ENCODE assay signal across 19 mouse cellular contexts in the genomic region with DNA sequence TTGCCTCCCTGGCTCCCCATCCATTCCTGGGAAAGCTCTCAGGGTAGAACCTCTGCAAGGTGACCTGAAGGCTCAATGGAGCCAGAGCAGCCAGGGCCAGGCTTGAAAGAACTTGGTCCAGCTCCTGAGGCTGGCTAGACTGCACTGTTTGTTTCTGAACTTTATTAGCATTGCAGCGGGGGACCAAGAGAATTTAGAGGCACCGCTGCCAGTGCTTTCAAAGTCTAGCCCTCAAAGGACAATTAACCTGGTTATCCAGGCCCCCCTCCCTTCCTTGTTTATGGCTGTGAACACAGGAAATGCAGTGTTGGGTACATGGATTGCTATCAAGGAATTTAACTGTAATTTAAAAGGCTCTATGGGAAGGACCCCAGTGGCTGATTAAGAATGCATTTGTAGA.
DNase-seq lines count a peak whose midpoint lies in the region; ATAC-seq lines count a peak whose summit lies in the region.
"Had no signal": no experiment of that assay in that cellular context is flagged by ENCODE, and none has a peak within 500 bp of the region (broad histone marks: within the 10 kb centered on the region; RNA-seq: fewer than 3 reads in every experiment).

No protein-coding gene starts in this region.

- peaks cover 30% of the 10 kb centered on the region for H3K4me1 ChIP-seq in kidney, embryonic 16.5 days (ENCODE audit: insufficient read depth, low read length)
- peaks cover 28% of the 10 kb centered on the region for H3K4me1 ChIP-seq in limb, embryonic 15.5 days
- H3K4me1 ChIP-seq: liver, embryonic 15.5 days had no signal

- no peaks in the 10 kb centered on the region for H3K27me3 ChIP-seq in kidney, embryonic 16.5 days (ENCODE audit: insufficient read depth, low read length)
- H3K27me3 ChIP-seq in limb, embryonic 15.5 days = no peaks in the 10 kb centered on the region
- H3K27me3 ChIP-seq: heart, embryonic 15.5 days; liver, embryonic 15.5 days had no signal

- intact Hi-C loops in heart, postnatal 25 days (cut with DNase I) = no loop called here

- peak; percentile 53 for DNase-seq in kidney, adult 11 months
- DNase-seq in forelimb bud, embryonic 11.5 days (ENCODE audit: low read depth, low spot score) = peak; percentile 41
- peak; percentile 18 for DNase-seq in kidney, postnatal 10 days
- DNase-seq in heart, postnatal 25 days (ENCODE audit: low spot score) = no peak
- DNase-seq in gastrocnemius, adult 8-10 months (ENCODE audit: low spot score in 2 of 2) = no peak
- DNase-seq: B cell, adult 2 months; cerebellum, adult 9-11 months; gastrocnemius, postnatal 10 days; heart, adult 2 months; right cerebral cortex, postnatal 4 days; thymus, adult 2 months had no signal

- no peak overlapping the region for H3K4me2 ChIP-seq in kidney, embryonic 16.5 days (replicated peaks; ENCODE audit: low read depth, low read length)
- no peak overlapping the region for H3K4me2 ChIP-seq in limb, embryonic 15.5 days
- H3K4me2 ChIP-seq: embryonic facial prominence, embryonic 13.5 days; heart, embryonic 15.5 days; limb, embryonic 13.5 days; liver, embryonic 15.5 days; midbrain, embryonic 13.5 days had no signal

- no peak overlapping the region for H3K9ac ChIP-seq in kidney, embryonic 16.5 days (replicated peaks; ENCODE audit: low read length)
- no peak overlapping the region for H3K9ac ChIP-seq in limb, embryonic 15.5 days
- H3K9ac ChIP-seq: embryonic facial prominence, embryonic 13.5 days; heart, embryonic 15.5 days; limb, embryonic 13.5 days; liver, embryonic 15.5 days; midbrain, embryonic 13.5 days had no signal

- 35% methylated on average over 2 of the region's 2 CpGs for whole genome bisulfite sequencing in kidney, embryonic 16.5 days
- 39% methylated on average over 2 of the region's 2 CpGs for WGBS in limb, embryonic 15.5 days

- H3K36me3 ChIP-seq in kidney, embryonic 16.5 days (ENCODE audit: insufficient read depth, low read length) = no peaks in the 10 kb centered on the region
- no peaks in the 10 kb centered on the region for H3K36me3 ChIP-seq in limb, embryonic 15.5 days
- H3K36me3 ChIP-seq: embryonic facial prominence, embryonic 13.5 days; heart, embryonic 15.5 days; hindbrain, embryonic 10.5 days; limb, embryonic 13.5 days; liver, embryonic 15.5 days; midbrain, embryonic 13.5 days had no signal

- H3K9me3 ChIP-seq in kidney, embryonic 16.5 days (ENCODE audit: low read length) = no peaks in the 10 kb centered on the region
- no peaks in the 10 kb centered on the region for H3K9me3 ChIP-seq in limb, embryonic 15.5 days
- H3K9me3 ChIP-seq: embryonic facial prominence, embryonic 13.5 days; heart, embryonic 15.5 days; hindbrain, embryonic 10.5 days; limb, embryonic 13.5 days; liver, embryonic 15.5 days; midbrain, embryonic 13.5 days had no signal

- H3K27ac ChIP-seq in kidney, embryonic 16.5 days (ENCODE audit: low read length) = no peak overlapping the region
- H3K27ac ChIP-seq in limb, embryonic 15.5 days = 0 out of 2 replicates have a peak overlapping the region, but pooled peaks have one; percentile 17
- H3K27ac ChIP-seq: embryonic facial prominence, embryonic 13.5 days; heart, adult 2 months; heart, embryonic 15.5 days; hindbrain, embryonic 10.5 days; limb, embryonic 13.5 days; liver, embryonic 15.5 days; midbrain, embryonic 13.5 days had no signal

- H3K4me3 ChIP-seq in kidney, embryonic 16.5 days (ENCODE audit: low read length) = no peak overlapping the region
- H3K4me3 ChIP-seq in limb, embryonic 15.5 days = no peak overlapping the region
- H3K4me3 ChIP-seq: embryonic facial prominence, embryonic 13.5 days; heart, adult 2 months; heart, embryonic 15.5 days; hindbrain, embryonic 10.5 days; limb, embryonic 13.5 days; liver, embryonic 15.5 days; midbrain, embryonic 13.5 days had no signal

- no peak for ATAC-seq in kidney, embryonic 16.5 days (ENCODE audit: low FRiP score, low TSS enrichment)
- ATAC-seq in limb, embryonic 15.5 days (ENCODE audit: insufficient number of reproducible peaks, low FRiP score, low TSS enrichment, low read depth) = peak; percentile 26; the same call in 1 of the 2 replicates
- ATAC-seq: midbrain, embryonic 13.5 days had no signal

Comparison
In these comparisons a context has a peak if more than half of its experiments do, and no peak if none do; other contexts are left out.
1. DNase-seq: peak in kidney, adult 11 months (single experiment), forelimb bud, embryonic 11.5 days (single experiment) and kidney, postnatal 10 days (single experiment); none in heart, postnatal 25 days (single experiment) and gastrocnemius, adult 8-10 months (0 of 2).